Mouse (Mus musculus): ENCODE results near the gene Osbpl9.
A peak's percentile ranks its signal among the peaks of the same experiment; 100 is the strongest.

Gene Osbpl9

DNA sequence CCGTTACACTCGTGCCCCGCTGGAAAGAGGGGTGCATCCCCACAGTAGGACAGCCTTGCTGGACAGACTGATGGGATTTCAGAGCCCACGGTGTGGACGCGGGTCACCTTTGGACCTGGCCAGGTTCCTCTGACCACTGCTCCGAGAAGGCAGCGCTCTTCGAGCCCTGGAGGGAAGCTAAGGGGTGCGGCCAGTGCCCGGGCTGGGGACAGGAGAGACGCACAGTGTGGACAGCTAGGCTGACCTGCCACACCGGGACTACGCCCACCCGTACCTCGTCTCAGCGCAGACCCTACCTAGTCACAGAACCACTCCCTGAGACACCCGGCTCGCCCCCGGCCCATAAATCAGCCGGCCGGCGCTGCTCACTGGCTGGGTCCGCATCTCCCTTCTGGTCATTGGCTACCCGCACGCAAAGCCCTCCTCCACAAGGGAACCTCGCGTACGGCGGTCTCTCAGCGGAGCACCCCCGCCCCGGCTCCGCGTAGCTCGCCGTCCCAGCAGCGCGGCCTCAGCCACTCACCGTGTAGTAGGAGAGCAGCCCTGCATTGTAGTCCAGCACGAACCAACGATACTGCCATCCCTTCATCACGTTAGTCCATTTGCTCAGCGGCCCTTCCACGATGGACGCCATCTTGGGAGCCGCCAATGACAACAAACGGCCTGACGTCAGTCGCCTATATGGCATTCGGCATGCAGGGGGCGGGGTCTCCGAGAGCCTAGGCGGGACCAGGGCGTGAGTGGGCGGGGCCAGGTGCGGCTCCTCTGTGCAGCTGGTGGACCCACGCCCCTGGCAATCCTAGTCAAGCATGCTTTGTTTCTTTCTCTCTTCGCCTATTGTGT is at the start of gene Osbpl9:
Gene Osbpl9, minus strand, starts transcription at position 691 of the 843 bp plus-strand sequence.
- peak; percentile 99 for DNase-seq

DNA sequence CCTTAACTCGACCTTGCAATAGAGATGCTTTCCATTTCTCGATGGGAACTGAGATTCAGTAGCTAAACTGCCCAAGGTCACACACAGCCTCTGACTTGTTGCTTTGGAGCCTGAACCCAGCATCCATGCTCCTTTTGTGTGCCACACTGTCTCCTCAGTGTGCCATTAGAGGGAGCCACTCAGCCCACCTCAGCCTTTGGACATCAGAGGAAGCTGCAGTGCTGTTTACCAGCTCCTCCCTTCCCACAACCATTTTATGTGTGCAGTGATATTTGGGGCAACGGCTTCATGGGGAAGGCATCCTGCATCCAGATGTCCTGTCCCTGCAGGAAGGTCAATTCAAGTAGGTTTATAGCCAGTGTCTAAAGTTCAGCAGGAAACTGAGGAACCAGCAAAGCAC is 49.5 kb upstream of the Osbpl9 start:
- DNase-seq = peak; percentile 67

GRCm38 (mm10) chr4:109245016-109245620 is 43.0 kb upstream of the Osbpl9 start:
- peak; percentile 16 for DNase-seq

- no peak for DNase-seq
Observed at GRCm38 (mm10) chr4:109244506-109244905, 42.4 kb upstream of the Osbpl9 start.

GRCm38 (mm10) chr4:109241934-109242333 is 39.9 kb upstream of the Osbpl9 start:
- DNase-seq = peak; percentile 54

- no peak for DNase-seq
Observed at GRCm38 (mm10) chr4:109241221-109241620, 39.1 kb upstream of the Osbpl9 start.

- peak; percentile 20 for DNase-seq
Observed at GRCm38 (mm10) chr4:109238428-109239268, 36.6 kb upstream of the Osbpl9 start.

GRCm38 (mm10) chr4:109236186-109236879 is 34.3 kb upstream of the Osbpl9 start:
- no peak for DNase-seq

GRCm38 (mm10) chr4:109234806-109235350 is 32.8 kb upstream of the Osbpl9 start:
- DNase-seq = no peak

GRCm38 (mm10) chr4:109234185-109234584 is 32.1 kb upstream of the Osbpl9 start, which contains the start of gene Calr4:
TSS of gene Calr4 (plus strand) at chr4:109234485.
- no peak for DNase-seq

- DNase-seq = no peak
Observed at GRCm38 (mm10) chr4:109229766-109230279, 27.8 kb upstream of the Osbpl9 start.

- peak; percentile 11 for DNase-seq
Observed at GRCm38 (mm10) chr4:109226071-109226470, 24.0 kb upstream of the Osbpl9 start.

DNA sequence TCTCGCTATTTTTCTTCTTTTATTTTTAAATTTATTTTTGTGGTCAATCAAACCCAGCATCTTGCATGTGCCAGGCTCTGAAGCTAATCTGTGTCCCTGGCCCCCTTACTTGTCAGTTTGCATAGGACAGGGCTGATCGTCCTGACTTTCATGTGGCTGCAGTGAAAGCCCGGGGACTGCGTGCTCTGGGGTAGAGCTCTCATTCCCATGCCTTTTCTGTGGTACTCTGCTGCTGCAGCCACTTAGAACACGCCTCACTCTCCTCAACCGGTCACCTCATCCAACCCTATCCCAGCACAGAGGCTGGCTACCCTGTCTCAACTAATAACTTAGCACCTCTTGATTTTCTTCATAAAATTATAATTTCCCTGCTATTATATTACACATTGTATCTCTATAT is 23.5 kb upstream of the Osbpl9 start:
- DNase-seq = no peak

DNA sequence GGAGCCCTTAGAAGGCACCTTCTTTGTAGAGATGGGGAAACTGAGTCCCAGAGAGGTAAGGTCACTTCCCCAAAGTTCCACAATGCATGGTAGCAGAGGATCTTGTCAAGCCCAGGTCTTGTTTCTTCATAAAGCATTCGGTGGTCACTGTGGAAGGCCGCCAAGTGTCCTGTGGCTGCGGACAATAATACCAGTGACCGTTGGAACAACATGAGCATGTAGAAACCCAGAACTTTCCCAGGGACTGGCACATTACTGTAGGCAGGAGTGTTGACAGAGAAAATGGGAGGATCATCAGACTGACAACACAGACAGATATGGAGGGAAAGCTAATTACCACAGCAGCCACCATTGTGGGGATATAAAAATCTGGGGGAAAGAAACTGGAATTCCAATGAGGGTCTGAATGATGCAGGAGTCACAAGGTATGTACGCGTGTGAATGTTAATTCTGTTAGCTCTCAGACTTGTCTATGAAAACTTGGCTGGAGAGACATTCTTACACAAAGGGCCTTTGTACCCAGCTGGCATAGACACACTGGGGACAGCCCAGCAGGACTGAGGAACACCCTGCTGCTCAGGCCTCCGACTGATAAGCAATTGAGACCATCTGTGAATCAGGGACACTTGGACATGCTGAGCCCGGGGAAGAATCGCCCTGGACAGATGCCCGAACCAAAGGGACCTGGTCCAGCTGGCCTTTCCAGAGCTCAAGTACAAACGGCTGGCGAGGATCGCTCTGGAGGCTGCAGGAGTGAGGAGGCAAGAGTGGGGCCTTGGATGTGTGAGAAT is 22.9 kb upstream of the Osbpl9 start:
- DNase-seq = peak; percentile 82

DNA sequence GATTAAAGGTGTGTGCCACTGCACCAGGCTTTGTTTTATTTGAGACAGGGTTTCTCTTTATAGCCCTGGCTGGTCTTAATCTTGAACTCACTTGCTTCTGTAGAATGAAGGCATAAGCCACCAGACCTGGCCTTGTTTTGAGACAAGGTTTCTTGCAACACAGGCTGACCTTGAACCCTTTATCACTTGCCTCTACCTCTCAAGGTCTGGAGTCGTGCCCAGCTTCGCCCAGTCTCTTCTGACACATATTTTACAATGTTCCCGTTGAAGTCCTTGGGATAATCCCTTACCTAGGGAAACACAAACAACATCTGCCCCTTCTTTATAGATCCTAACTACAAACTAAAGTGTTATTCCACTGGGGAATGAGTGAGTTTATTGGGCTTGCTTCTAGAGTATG is 19.9 kb upstream of the Osbpl9 start:
- no peak for DNase-seq

GRCm38 (mm10) chr4:109220441-109220940 is 18.4 kb upstream of the Osbpl9 start:
- DNase-seq = no peak

DNA sequence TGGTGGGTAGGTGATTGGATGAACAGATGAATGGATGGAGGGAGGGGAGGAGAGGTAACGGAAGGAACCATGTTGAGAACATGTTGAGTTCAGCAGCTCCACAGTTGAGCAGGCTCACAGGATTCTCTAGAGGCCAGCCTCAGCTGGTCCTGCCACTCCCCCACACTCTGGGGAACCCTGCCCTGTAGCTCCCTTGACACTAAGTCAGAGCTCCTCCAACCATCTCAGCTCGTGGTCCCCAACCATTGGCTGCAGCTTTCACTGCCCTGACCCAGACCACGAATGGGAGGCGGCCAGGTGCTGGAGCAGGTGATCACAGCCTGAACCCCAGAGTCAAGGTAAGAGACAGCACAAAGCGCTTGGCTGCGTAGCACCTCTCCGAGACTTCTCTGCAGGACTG is 15.9 kb upstream of the Osbpl9 start:
- DNase-seq = no peak

- no peak for DNase-seq
Observed at GRCm38 (mm10) chr4:109213986-109214385, 11.9 kb upstream of the Osbpl9 start.

DNA sequence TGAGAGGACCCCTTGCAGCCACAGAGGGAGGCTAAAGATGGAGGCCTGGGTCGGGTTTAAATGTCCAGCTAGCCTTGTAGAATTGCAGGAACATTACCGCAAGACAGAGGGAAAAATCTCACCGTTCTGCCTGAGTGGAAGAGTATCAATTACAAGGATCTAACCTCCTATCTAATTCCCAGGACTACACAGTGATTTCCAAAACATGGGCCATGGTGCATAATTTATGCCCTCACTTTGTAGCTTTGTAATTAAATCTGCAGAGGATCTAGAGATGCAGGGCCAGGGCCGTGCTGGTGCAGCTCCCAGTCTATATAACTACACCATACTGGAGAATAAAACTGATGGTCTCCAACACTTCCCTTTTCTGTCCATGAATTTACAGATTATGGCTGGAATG is 8.8 kb upstream of the Osbpl9 start:
- no peak for DNase-seq

GRCm38 (mm10) chr4:109210253-109210652 is 8.2 kb upstream of the Osbpl9 start:
- no peak for DNase-seq

- DNase-seq = no peak
Observed at GRCm38 (mm10) chr4:109207524-109207923, 5.5 kb upstream of the Osbpl9 start.

All from lung, postnatal 36 days (tissue).